Mouse (Mus musculus) kidney, postnatal 0 days (tissue): Measurements from ENCODE around the gene Ap1m2. TPM values are rescaled to one million over a fixed set of nuclear protein-coding genes. Genes with fewer than 3 reads are reported as not detected.

Experiments used
- ATAC-seq: fragments of 200-750 bp; cut with Nextera tagmentation; replicated peaks from 2 replicates; pipeline ENCODE4 v1.8.0; 2017; ENCODE audit warnings: low read depth, moderate number of reproducible peaks, moderate TSS enrichment, moderate library complexity; ENCODE audit not compliant: low FRiP score
- DNase-seq: peaks from one replicate; pipeline ENCODE4 v3.0.0-alpha.2; 2016; ENCODE audit warnings: low spot score
- H3K27ac ChIP-seq: fragments of 300-500 bp; sonication (generic); 2 replicates; pipeline ENCODE4 v1.5.1; 2014; ENCODE audit warnings: mild to moderate bottlenecking
- H3K27me3 ChIP-seq: fragments of 300-500 bp; sonication (generic); 2 replicates; pipeline ENCODE4 v1.6.1; 2014; ENCODE audit warnings: low read length, mixed read lengths; ENCODE audit not compliant: insufficient read depth
- H3K36me3 ChIP-seq: fragments of 300-500 bp; sonication (generic); 2 replicates; pipeline ENCODE4 v1.6.1; 2014; ENCODE audit warnings: low read length, mixed read lengths; ENCODE audit not compliant: insufficient read depth
- H3K4me1 ChIP-seq: fragments of 300-500 bp; sonication (generic); replicated peaks from 2 replicates; pipeline ENCODE4 v1.6.1; 2014; ENCODE audit warnings: antibody characterized with exemption, low read length, mixed read lengths; ENCODE audit not compliant: insufficient read depth
- H3K4me2 ChIP-seq: fragments of 300-500 bp; sonication (generic); 2 replicates; pipeline ENCODE4 v1.6.1; 2014; ENCODE audit warnings: mild to moderate bottlenecking, low read length, moderate library complexity, mixed read lengths
- H3K4me3 ChIP-seq: fragments of 300-500 bp; sonication (generic); replicated peaks from 2 replicates; pipeline ENCODE4 v1.5.1; 2014; ENCODE audit warnings: low read depth, low read length
- H3K9ac ChIP-seq: fragments of 300-500 bp; sonication (generic); 2 replicates; pipeline ENCODE4 v1.6.1; 2014; ENCODE audit warnings: low read depth, low read length
- H3K9me3 ChIP-seq: fragments of 300-500 bp; sonication (generic); replicated peaks from 2 replicates; pipeline ENCODE4 v1.6.1; 2016; ENCODE audit warnings: low read length, inconsistent platforms, mixed read lengths
- CTCF ChIP-seq: IDR thresholded peaks from 2 replicates; pipeline ENCODE4 v1.5.1; 2016; ENCODE audit warnings: antibody characterized with exemption, low read depth, mild to moderate bottlenecking, moderate library complexity
- WGBS: fragments of 180-500 bp; shearing (Covaris S2); extraction: QIAGEN DNeasy Blood & Tissue Kit; methylation state at CpG from one replicate; pipeline ENCODE4 v1.1.7; 2014; 5-methylcytosine and 5-hydroxymethylcytosine counted together
- polyA plus RNA-seq: library from polyadenylated mRNA; unstranded; fragments of >200 nt; fragmentation: Nextera tagmentation; extraction: Ambion mirVana; gene quantifications from 2 replicates; pipeline ENCODE4 v1.2.1, GENCODE M21; 2015

Ap1m2 gene
- polyA plus RNA-seq, 1 experiment from 2014 or later = 57.3 TPM

DNA sequence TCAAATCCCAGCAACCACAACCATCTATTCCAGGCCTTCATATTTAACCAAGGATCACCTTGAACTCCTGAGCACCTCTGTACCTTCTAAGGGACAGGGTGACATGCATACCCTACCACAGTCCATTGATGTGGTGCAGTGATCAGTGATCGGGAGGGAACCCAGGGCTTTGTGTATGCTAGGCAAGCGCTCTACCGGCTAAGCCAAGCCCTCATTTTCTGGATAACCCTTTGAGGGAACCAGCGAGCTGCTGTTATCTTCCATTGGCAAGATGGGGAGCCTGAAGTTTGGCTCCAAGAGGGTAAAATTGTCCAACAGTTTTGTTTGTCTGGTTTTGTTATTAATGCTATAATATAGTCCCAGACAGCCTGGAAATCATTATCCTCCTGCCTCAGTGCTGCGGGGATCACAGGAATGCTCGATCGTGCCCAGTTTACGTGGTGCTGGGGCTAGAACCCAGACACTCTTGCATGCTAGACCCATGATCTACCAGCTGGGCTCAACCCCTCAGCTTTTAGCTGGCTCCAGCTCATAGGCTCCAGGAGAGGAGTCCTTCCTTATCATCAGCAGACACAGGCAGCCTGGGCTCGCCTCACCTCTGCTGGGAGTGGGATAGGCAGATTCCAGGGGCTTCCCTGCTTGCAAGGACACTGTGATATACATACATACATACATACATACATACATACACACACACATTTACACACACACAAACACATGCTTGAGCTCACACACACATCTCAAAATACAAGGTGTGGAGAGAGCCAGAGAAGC lies 2.4 kb upstream of the Ap1m2 start:
- 96% methylated on average over 9 of the region's 9 CpGs for WGBS
- H3K9me3 ChIP-seq = no peaks in the 10 kb centered on the region

DNA sequence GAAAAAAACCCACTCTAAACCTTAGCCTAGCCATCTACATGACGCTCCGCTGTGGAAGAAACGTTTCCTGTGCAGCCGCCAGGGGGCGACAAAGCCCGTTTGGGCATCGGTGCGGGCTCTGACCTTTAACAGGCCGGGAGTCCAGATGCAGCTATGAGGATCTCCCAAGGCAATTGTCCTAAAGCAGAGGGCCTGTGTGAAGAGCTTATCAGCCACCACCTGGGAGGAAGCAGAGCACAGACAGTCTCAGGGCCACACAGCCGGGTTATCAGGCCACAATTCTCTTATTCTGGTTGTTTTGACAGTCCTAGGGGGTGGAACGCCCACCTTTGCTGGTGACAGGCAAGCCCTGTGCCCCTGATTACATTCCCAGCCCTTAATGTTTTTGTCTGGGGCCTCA lies 1.3 kb upstream of the Ap1m2 start:
- Histone ChIP-seq H3K4me1 (no peaks in the 10 kb centered on the region), H3K9ac (no peak overlapping the region), H3K4me2 (no peak overlapping the region), H3K9me3 (no peaks in the 10 kb centered on the region), H3K27me3 (no peaks in the 10 kb centered on the region), H3K4me3 (no peak overlapping the region), H3K36me3 (no peaks in the 10 kb centered on the region), H3K27ac (no peak overlapping the region)
- WGBS = 8% methylated on average over 11 of the region's 11 CpGs
- peak; percentile 97 for TF ChIP-seq CTCF
- DNase-seq (peak; percentile 90), ATAC-seq (peak; percentile 56; the same call in 1 of the 2 replicates)

More for the DNA sequence above, 2.4 kb upstream of the Ap1m2 start:
- no peak for TF ChIP-seq CTCF
- H3K27me3 ChIP-seq = no peaks in the 10 kb centered on the region
- no peak overlapping the region for H3K9ac ChIP-seq
- H3K4me1 ChIP-seq = no peaks in the 10 kb centered on the region
- no peaks in the 10 kb centered on the region for H3K36me3 ChIP-seq
- no peak overlapping the region for H3K4me2 ChIP-seq
- H3K27ac ChIP-seq = no peak overlapping the region
- no peak overlapping the region for H3K4me3 ChIP-seq
- ATAC-seq = no peak
- no peak for DNase-seq

DNA sequence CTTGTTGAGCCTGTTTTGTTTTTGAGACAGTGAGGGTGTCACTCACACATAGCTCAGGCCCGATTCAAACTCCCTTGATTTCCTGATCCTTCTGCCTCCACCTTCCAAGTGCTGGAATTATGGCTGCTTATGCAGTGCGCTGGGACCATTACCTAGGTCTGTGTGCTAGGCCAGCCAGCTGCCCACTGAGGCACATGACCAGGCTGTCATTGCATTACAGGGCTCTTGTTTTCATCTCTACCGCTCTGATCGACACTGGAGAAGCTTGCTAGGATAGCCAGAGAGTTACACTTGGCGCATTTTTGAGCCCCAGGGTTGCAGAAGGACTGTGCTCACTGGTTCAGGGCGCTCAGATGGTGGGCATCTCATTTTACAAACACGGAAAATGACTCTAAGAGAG lies 442 bp downstream of the Ap1m2 start:
- Histone ChIP-seq H3K4me3 (peak overlapping the region; percentile 36), H3K4me1 (no peaks in the 10 kb centered on the region), H3K4me2 (peak overlapping the region; percentile 42), H3K36me3 (no peaks in the 10 kb centered on the region), H3K9ac (peak overlapping the region; percentile 58), H3K27ac (peak overlapping the region; percentile 31; the same call in 1 of the 2 replicates), H3K9me3 (no peaks in the 10 kb centered on the region), H3K27me3 (no peaks in the 10 kb centered on the region)
- DNase-seq (no peak), ATAC-seq (no peak)
- WGBS = 32% methylated on average over 7 of the region's 7 CpGs
- no peak for TF ChIP-seq CTCF

DNA sequence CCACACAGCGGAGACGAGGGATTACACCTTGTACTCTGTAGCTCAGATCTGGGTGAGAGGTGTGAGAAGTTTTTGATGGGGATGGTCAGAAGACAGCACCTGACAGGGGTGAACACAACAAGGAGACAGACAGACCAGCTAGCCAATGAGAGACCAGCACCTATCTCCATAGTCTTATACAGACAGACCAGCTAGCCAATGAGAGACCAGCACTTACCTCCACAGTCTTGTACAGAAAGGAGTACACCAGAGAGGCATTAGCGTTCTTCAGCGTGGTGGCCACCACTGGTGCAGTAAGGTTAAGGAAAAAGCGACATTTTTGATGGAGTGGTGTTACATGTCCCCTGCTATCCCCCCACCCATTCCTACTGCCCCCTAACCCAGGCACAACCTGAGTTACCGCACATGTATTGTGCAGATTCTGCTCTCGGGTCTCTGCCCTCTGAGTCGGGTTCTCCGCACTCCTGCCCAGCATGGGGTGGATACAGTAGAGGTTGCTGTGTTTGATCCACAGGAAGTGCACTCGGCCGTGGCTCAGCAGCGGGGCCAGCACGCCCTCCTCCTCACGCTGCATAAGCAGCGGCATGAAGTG lies 2.9 kb downstream of the Ap1m2 start:
- H3K4me1 ChIP-seq = no peaks in the 10 kb centered on the region
- peak; percentile 74 for ATAC-seq
- no peak for TF ChIP-seq CTCF
- H3K4me2 ChIP-seq = peak overlapping the region; percentile 37; the same call in 1 of the 2 replicates
- peak overlapping the region; percentile 36; the same call in 1 of the 2 replicates for H3K27ac ChIP-seq
- H3K27me3 ChIP-seq = no peaks in the 10 kb centered on the region
- no peaks in the 10 kb centered on the region for H3K36me3 ChIP-seq
- H3K9me3 ChIP-seq = no peaks in the 10 kb centered on the region
- no peak overlapping the region for H3K4me3 ChIP-seq
- no peak overlapping the region for H3K9ac ChIP-seq
- 43% methylated on average over 15 of the region's 15 CpGs for WGBS
- no peak for DNase-seq

DNA sequence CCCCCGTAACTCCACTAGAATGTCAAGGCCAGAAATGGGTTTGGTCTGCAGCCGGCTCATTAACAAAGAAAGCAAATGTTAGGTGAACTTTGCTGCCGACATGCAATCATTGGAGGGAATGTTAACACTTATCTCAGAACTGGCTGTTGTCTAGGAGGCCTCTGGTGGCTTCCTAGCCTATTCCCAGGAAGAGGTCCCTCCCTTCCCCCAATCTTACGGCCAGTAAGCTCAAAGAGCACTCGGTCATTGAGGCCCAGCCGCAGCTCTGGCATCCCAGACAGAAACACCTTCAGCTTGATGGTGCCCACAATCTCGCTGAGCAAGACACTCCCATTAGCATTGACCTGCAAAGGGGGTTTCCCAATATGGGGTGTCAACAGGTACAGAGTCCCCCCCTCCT lies 7.1 kb downstream of the Ap1m2 start:
- Histone ChIP-seq H3K4me1 (no peaks in the 10 kb centered on the region), H3K9me3 (no peaks in the 10 kb centered on the region), H3K9ac (no peak overlapping the region), H3K27me3 (no peaks in the 10 kb centered on the region), H3K36me3 (no peaks in the 10 kb centered on the region), H3K4me3 (no peak overlapping the region), H3K4me2 (no peak overlapping the region), H3K27ac (no peak overlapping the region)
- TF ChIP-seq CTCF = no peak
- ATAC-seq = no peak
- DNase-seq = no peak
- 73% methylated on average over 7 of the region's 7 CpGs for WGBS

DNA sequence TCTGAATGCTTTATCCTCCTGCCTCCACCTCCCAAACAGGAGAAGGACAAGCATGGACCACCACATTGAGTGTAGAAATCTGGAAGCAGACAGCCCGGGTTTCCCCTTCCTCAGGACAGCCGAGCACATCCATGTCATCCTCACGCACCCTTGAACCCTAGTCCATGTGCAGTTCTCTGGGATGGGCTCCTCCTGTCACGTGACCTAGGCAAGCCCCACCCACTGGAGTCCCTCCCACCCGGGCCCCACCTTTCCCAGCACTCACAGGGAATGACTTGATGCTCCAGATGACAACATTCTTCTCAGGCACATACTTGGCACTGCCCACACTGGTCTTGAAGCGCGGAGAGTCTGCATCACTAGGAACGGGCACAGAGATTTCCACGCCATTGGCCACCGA lies 13.1 kb downstream of the Ap1m2 start:
- Histone ChIP-seq H3K27me3 (no peaks in the 10 kb centered on the region), H3K4me3 (no peak overlapping the region), H3K36me3 (no peaks in the 10 kb centered on the region), H3K9ac (no peak overlapping the region), H3K4me1 (no peaks in the 10 kb centered on the region), H3K4me2 (no peak overlapping the region), H3K9me3 (no peaks in the 10 kb centered on the region), H3K27ac (no peak overlapping the region)
- no peak for TF ChIP-seq CTCF
- ATAC-seq = no peak
- 81% methylated on average over 10 of the region's 10 CpGs for WGBS
- no peak for DNase-seq
